Mouse (Mus musculus) intestine, embryonic 16.5 days (tissue): ENCODE measurements around the gene Mylpf. TPM values are rescaled to one million over a fixed set of nuclear protein-coding genes. Genes with fewer than 3 reads are reported as not detected.
A peak's percentile ranks its signal among the peaks of the same experiment; 100 is the strongest.

ENCODE experiments used
- ATAC-seq: fragments of 200-750 bp; cut with Nextera tagmentation; 2 replicates; pipeline ENCODE4 v1.8.0; 2017; ENCODE audit warnings: moderate TSS enrichment, moderate library complexity
- H3K27ac ChIP-seq: fragments of 300-500 bp; sonication (generic); 2 replicates; pipeline ENCODE4 v1.5.1; 2014; ENCODE audit warnings: mild to moderate bottlenecking, low read length
- H3K27me3 ChIP-seq: fragments of 300-500 bp; sonication (generic); replicated peaks from 2 replicates; pipeline ENCODE4 v1.6.1; 2014; ENCODE audit warnings: low read length, control low read depth, mixed read lengths; ENCODE audit not compliant: control insufficient read depth, insufficient read depth
- H3K36me3 ChIP-seq: fragments of 300-500 bp; sonication (generic); 2 replicates; pipeline ENCODE4 v1.6.1; 2014; ENCODE audit warnings: low read length, control low read depth; ENCODE audit not compliant: control insufficient read depth, insufficient read depth
- H3K4me1 ChIP-seq: fragments of 300-500 bp; sonication (generic); 2 replicates; pipeline ENCODE4 v1.6.1; 2014; ENCODE audit warnings: low read length, control low read depth, mixed read lengths; ENCODE audit not compliant: control insufficient read depth, insufficient read depth
- H3K4me2 ChIP-seq: fragments of 300-500 bp; sonication (generic); 2 replicates; pipeline ENCODE4 v1.6.1; 2014; ENCODE audit warnings: low read depth, low read length, control low read depth
- H3K4me3 ChIP-seq: fragments of 300-500 bp; sonication (generic); 2 replicates; pipeline ENCODE4 v1.5.1; 2014; ENCODE audit warnings: mild to moderate bottlenecking, low read length
- H3K9ac ChIP-seq: fragments of 300-500 bp; sonication (generic); 2 replicates; pipeline ENCODE4 v1.6.1; 2014; ENCODE audit warnings: low read depth, low read length
- H3K9me3 ChIP-seq: fragments of 300-500 bp; sonication (generic); 2 replicates; pipeline ENCODE4 v1.6.1; 2016; ENCODE audit warnings: low read length, control low read depth; ENCODE audit not compliant: control insufficient read depth
- WGBS: fragments of 180-500 bp; shearing (Covaris S2); extraction: QIAGEN DNeasy Blood & Tissue Kit; methylation state at CpG from one replicate; pipeline ENCODE4 v1.1.7; 2014; 5-methylcytosine and 5-hydroxymethylcytosine counted together
- polyA plus RNA-seq: library from polyadenylated mRNA; unstranded; fragments of >200 nt; fragmentation: Nextera tagmentation; extraction: Ambion mirVana; gene quantifications from 2 replicates; pipeline ENCODE4 v1.2.1, GENCODE M21; 2015

Mylpf gene
- polyA plus RNA-seq, 1 experiment from 2014 or later: 21.0 TPM

DNA sequence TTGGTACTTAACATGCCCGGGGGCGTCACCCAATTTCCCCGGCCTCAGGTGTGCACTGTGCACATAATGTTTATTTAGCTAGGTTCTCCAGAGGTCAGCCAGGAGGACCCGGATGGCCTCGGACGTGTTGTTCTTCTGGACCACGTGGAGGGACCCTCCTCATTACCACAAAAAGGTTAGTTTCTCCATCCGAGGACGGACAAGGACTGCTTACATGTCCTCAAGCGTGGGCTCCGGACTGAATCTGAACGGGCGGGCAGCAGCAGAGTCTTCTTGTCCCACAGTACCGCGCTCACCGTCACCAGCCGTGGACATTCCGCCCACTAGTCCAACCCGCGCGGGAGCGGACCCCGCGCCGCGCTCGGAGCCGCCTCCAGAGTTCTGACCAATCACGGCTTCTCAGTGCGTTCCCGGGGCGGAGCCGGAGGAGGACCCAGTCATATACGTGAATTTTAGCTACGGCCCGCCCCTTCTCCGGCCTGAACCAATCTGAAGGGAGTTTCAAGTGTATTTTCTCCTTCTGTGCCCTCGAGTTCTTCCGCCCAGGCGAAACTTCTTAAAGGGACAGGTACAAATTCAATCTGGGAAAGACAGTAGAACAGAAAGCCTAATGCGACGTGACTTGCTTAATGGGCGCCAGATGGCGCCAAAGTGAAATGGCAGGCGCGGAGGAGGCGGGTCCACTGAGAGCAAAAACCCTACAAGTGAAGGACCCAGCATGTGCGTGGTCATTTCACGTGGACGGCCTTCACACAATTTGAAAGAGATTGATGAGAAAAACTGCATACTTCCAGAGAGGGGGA is 51.8 kb downstream of the Mylpf start, which contains the start of gene Dctpp1:
Dctpp1 (minus strand) TSS at position 401 of the 803 bp plus-strand sequence.
- Histone ChIP-seq H3K27ac (no peak within 1 kb of the TSS), H3K4me2 (peak within 1 kb of the TSS; percentile 53), H3K4me1 (peaks cover 8% of the 10 kb centered on the region; the same call in 1 of the 2 replicates), H3K9ac (peak within 1 kb of the TSS; percentile 70), H3K9me3 (no peaks in the 10 kb centered on the region), H3K4me3 (peak within 1 kb of the TSS; percentile 63), H3K36me3 (0 out of 2 replicates have a peak, but pooled peaks cover 2% of the 10 kb centered on the region), H3K27me3 (no peaks in the 10 kb centered on the region)
- ATAC-seq: peak; percentile 99
- under 1% methylated on average over 50 of the region's 50 CpGs for WGBS

DNA sequence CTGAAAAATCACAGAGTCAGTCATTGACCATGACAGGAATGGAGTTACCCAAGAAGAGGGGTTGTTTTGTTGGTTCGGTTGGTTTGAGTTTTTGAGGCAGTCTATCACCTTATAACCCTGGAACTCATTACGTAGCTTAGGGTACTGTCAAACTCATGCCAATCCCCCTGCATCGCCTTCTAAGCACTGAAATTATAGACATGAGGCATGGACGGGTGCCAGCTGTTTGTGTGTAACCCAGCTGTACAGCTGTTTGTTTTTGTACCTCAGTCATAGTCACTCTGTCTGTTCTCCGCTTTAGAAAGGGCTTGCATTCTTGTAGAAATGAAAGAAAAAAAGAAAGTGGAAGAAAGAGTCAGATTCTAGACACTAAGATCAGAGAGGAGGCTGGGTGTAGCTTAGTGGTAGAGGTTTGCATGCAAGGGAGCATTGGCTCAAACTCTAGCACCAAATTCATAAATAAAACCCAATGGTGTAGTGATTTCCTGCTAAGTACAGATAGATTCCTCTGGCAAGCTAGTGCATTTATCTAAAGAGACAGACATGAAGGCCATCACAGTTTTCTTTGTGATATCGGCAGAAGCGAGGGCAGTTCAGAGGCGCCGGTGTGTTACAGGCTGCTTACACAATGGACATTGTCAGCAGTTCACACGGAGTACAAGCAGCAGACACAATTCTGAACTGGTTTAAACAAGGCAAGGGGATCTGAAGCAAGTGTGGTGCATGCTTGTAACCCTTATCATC is 53.7 kb downstream of the Mylpf start:
- H3K4me2 ChIP-seq: no peak overlapping the region
- no peaks in the 10 kb centered on the region for H3K9me3 ChIP-seq
- H3K4me1 ChIP-seq: peaks cover 8% of the 10 kb centered on the region; the same call in 1 of the 2 replicates
- no peak overlapping the region for H3K9ac ChIP-seq
- no peak overlapping the region for H3K4me3 ChIP-seq
- no peak for ATAC-seq
- 79% methylated on average over 10 of the region's 10 CpGs for WGBS
- no peaks in the 10 kb centered on the region for H3K36me3 ChIP-seq
- no peak overlapping the region for H3K27ac ChIP-seq
- H3K27me3 ChIP-seq: no peaks in the 10 kb centered on the region

DNA sequence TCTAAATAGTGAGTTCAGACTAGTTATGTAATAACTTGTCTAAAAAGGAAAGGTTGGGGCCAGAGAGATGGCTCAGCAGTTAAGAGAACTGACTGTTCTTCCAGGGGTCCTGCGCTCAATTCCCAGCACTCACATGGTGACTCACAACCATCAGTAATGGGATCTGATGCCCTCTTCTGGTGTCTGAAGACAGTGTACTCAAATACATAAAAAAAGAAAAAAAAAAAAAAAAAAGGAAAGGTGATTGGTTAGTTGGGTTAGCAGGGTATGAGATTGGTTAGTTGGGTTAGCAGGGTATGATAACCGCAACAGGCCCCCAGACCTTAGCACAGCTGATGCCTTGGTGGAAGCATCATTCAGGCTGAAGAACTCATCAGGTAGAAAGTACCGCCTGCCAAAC is 54.8 kb downstream of the Mylpf start:
- Histone ChIP-seq H3K9ac (no peak overlapping the region), H3K9me3 (peaks cover 3% of the 10 kb centered on the region; the same call in 1 of the 2 replicates), H3K4me1 (peaks cover 8% of the 10 kb centered on the region; the same call in 1 of the 2 replicates), H3K4me2 (no peak overlapping the region), H3K27me3 (no peaks in the 10 kb centered on the region), H3K36me3 (peaks cover 3% of the 10 kb centered on the region; the same call in 1 of the 2 replicates), H3K4me3 (no peak overlapping the region), H3K27ac (no peak overlapping the region)
- ATAC-seq: no peak
- 94% methylated on average over 3 of the region's 3 CpGs for WGBS

Other genes with a start within 250 kb of the Mylpf start
- gene Cdipt, start 233.0 kb upstream of the Mylpf start, polyA plus RNA-seq: 167 TPM in 2 replicates
- 1.3 and 1.6 TPM in 2 replicates for gene Cdiptos, start 232.8 kb upstream of the Mylpf start, polyA plus RNA-seq
- 73.7 and 84.9 TPM in 2 replicates for gene Mvp, start 194.3 kb upstream of the Mylpf start, polyA plus RNA-seq
- gene Pagr1b, start 192.4 kb upstream of the Mylpf start, polyA plus RNA-seq: 0.78 and 2.5 TPM in 2 replicates
- gene Pagr1a, start 191.5 kb upstream of the Mylpf start, polyA plus RNA-seq: 69.8 and 82.7 TPM in 2 replicates
- 21.9 and 23.5 TPM in 2 replicates for gene Gm42742, start 187.8 kb upstream of the Mylpf start, polyA plus RNA-seq
- gene Prrt2, start 187.7 kb upstream of the Mylpf start, polyA plus RNA-seq: 2.9 and 3.8 TPM in 2 replicates
- gene Maz, start 181.9 kb upstream of the Mylpf start, polyA plus RNA-seq: 35.7 and 42.1 TPM in 2 replicates
- gene Kif22, start 166.4 kb upstream of the Mylpf start, polyA plus RNA-seq: 87.5 and 100 TPM in 2 replicates
- gene Zg16, start 121.6 kb upstream of the Mylpf start, polyA plus RNA-seq: 37.2 and 69.9 TPM in 2 replicates
- 7.4 and 7.7 TPM in 2 replicates for gene AI467606, start 117.5 kb upstream of the Mylpf start, polyA plus RNA-seq
- 4.9 and 6.8 TPM in 2 replicates for gene Qprt, start 86.7 kb upstream of the Mylpf start, polyA plus RNA-seq
- gene Spn, start 71.1 kb upstream of the Mylpf start, polyA plus RNA-seq: 0.26 and 0.42 TPM in 2 replicates
- 42.2 and 43.3 TPM in 2 replicates for gene Cd2bp2, start 12.8 kb upstream of the Mylpf start, polyA plus RNA-seq
- 15.5 and 18.4 TPM in 2 replicates for gene Tbc1d10b, start 422 bp upstream of the Mylpf start, polyA plus RNA-seq
- 21.6 and 23.6 TPM in 2 replicates for gene Zfp553, start 24.2 kb downstream of the Mylpf start, polyA plus RNA-seq
- 15.4 and 16.3 TPM in 2 replicates for gene Sept1, start 24.2 kb downstream of the Mylpf start, polyA plus RNA-seq
- 34.2 and 37.8 TPM in 2 replicates for gene Zfp771, start 35.4 kb downstream of the Mylpf start, polyA plus RNA-seq
- 176 and 195 TPM in 2 replicates for gene Dctpp1, start 51.8 kb downstream of the Mylpf start, polyA plus RNA-seq
- gene Sephs2, start 65.2 kb downstream of the Mylpf start, polyA plus RNA-seq: 187 and 224 TPM in 2 replicates
- gene Itgal, start 87.4 kb downstream of the Mylpf start, polyA plus RNA-seq: 2.4 and 2.8 TPM in 2 replicates
- gene Zfp768, start 136.7 kb downstream of the Mylpf start, polyA plus RNA-seq: 21.9 and 23.4 TPM in 2 replicates
- 11.7 and 13.6 TPM in 2 replicates for gene Zfp747, start 167.2 kb downstream of the Mylpf start, polyA plus RNA-seq
- gene 9130019O22Rik, start 178.3 kb downstream of the Mylpf start, polyA plus RNA-seq: 6.9 and 7.2 TPM in 2 replicates
- 8.2 and 10.2 TPM in 2 replicates for gene E430018J23Rik, start 184.7 kb downstream of the Mylpf start, polyA plus RNA-seq
- 8.5 TPM in 2 replicates for gene Zfp764, start 197.9 kb downstream of the Mylpf start, polyA plus RNA-seq
- gene Zfp688, start 213.2 kb downstream of the Mylpf start, polyA plus RNA-seq: 20.8 and 23.4 TPM in 2 replicates
- gene Zfp689, start 240.3 kb downstream of the Mylpf start, polyA plus RNA-seq: 4.5 and 5.9 TPM in 2 replicates